Mouse (Mus musculus) cerebellum, adult 11-12 months (tissue): ENCODE data around the gene Fam187b.
"Not testable (repeated sequence)": the region's sequence is repeated elsewhere in the genome, so short reads cannot be mapped to it uniquely, and the experiment has no call there.

ENCODE experiments used
- DNase-seq: peaks from one replicate; pipeline ENCODE4 v3.0.0; 2022

Fam187b gene

GRCm38 (mm10) chr7:30973501-30974289 is at the start of gene Fam187b:
Fam187b (plus strand) TSS chr7:30973790.
- peak; percentile 72 for DNase-seq

DNA sequence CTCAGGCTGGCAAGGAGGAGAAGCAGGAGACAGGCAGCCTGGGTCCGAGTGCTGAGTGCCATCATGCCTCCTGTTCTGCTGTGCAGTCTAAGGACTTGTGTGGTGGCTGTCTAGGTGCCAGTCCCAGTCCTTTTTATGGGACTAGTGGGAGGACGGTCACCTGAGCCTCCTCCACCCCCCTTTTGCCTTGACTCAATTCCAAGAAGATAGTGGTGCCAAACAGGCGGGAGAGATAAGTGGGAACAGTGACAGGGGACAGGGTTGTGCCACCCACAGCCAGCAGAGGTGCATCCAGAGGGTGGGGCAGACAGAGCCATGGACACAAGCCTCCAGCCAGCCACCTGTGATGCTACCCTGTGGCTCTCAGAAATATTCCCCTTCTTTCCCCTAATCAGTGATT is 49.5 kb upstream of the Fam187b start:
- DNase-seq, result no peak

DNA sequence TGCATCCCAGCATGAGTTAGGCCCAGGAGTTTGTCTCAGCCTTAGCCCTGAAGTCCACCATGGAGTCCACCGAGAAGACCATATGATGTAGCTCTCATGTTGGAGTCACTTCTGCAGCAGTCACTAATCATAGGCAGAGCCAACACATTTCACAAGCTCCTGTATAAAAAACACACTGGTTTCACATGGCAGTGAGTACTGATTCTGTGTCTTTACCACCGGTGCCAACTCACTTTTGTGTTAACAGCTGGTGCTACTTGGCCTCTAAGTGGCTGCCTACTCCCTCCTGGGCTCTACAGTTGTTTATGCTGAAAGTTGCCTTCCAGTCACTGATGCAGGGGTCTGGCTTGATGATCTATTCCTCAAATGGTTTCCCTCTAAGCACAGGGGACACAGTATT is 49.0 kb upstream of the Fam187b start, which contains the start of gene Hamp2:
TSS of gene Hamp2 (minus strand) at position 101 of the 400 bp plus-strand sequence.
- DNase-seq, result not testable (repeated sequence)

GRCm38 (mm10) chr7:30935422-30936099 is 38.0 kb upstream of the Fam187b start:
- DNase-seq, result not testable (repeated sequence)

DNA sequence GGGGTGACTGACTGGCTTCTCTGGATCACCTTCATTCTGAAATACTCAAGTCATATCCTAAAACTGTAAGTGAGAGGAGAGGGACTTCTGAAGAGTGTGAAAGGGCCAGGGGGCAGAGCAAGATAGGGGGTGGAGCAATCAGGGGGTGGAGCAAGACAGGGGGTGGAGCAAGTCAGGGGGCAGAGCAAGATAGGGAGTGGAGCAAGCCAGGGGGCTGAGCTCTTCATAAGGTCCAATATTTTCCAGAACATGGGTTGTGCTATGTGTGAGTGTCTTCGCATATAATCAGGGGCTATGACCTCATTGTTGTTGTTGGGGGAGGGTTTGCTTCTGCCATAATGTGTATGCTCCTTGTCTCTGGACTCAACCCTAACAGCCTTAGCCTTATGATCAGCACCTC is 33.5 kb upstream of the Fam187b start:
- not testable (repeated sequence) for DNase-seq

DNA sequence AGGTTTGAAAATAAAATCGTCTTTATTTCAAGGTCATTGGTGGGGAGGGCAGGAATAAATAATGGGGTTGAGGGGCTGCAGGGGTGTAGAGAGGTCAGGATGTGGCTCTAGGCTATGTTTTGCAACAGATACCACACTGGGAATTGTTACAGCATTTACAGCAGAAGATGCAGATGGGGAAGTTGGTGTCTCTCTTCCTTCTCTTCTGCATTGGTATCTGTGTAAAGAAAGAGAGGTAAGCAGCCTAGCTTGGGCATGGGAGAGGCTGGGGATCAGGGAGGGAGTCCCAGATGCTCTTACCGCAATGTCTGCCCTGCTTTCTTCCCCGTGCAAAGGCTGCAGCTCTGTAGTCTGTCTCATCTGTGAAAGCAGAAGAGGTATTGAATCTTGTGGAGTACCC is 31.2 kb upstream of the Fam187b start:
- DNase-seq, result not testable (repeated sequence)

DNA sequence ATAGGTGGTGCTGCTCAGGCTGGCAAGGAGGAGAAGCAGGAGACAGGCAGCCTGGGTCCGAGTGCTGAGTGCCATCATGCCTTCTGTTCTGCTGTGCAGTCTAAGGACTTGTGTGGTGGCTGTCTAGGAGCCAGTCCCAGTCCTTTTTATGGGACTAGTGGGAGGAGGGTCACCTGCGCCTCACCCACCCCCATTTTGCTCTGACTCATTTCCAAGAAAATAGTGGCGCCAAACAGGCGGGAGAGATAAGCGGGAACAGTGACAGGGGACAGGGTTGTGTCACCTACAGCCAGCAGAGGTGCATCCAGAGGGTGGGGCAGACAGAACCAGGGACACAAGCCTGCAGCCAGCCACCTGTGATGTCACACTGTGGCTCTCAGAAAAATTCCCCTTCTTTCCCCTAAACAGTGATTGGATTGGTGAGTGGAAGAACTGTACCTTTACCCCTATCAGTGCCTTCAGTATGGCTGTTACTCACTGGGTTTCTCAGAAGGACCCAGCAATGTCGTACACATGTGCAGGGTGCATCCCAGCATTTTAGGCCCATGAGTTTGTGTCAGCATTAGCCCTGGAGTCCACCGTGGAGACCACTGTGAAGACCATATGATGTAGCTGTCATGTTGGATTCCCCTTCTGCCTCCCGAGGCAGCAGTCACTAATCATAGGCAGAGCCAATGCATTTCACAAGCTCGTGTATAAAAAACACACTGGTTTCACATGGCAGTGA is 29.5 kb upstream of the Fam187b start, which contains the start of gene Hamp:
TSS of gene Hamp (minus strand) at position 124 of the 727 bp plus-strand sequence.
- DNase-seq, result no peak

- DNase-seq, result not testable (repeated sequence)
Observed at GRCm38 (mm10) chr7:30944706-30945105, 28.9 kb upstream of the Fam187b start.

- DNase-seq, result not testable (repeated sequence)
Observed at GRCm38 (mm10) chr7:30945466-30945865, 28.1 kb upstream of the Fam187b start.

GRCm38 (mm10) chr7:30945876-30946275 is 27.7 kb upstream of the Fam187b start:
- no peak for DNase-seq

DNA sequence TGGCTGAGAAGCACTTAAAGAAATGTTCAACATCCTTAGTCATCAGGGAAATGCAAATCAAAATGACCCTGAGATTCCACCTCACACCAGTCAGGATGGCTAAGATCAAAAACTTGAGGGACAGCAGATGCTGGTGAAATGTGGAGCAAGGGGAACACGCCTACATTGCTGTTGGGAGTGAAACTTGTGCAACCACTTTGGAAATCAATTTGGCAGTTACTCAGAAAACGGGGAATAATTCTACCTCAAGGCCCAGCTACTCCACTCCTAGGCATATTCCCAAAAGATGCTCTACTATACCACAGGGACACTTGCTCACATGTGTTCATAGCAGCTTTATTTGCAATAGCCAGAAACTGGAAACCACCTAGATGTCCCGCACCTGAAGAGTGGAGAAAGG is 23.7 kb upstream of the Fam187b start:
- DNase-seq, result not testable (repeated sequence)

- DNase-seq, result no peak
Observed at GRCm38 (mm10) chr7:30952441-30953265, 20.9 kb upstream of the Fam187b start.

- DNase-seq, result no peak
Observed at GRCm38 (mm10) chr7:30953459-30953858, 20.1 kb upstream of the Fam187b start.

DNA sequence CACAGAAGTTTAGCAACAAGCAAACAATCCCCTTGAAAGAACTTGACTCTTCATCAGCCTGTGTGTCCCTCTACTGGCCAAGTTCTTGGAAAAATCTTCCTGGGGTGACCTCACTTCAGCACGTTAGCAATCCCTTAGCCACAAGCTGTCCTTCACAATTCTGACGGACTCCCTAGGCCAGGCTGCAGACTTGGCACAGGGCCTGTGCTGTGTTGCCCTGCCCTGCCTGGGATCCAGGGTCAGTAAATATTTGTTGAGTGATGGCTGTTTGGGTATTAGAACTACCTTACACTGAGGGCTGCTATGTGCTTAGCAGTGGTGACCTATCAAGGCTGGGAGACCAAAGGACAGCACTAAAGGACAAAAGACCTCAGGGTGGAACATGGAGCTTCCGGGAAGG is 19.6 kb upstream of the Fam187b start:
- DNase-seq, result peak; percentile 45

DNA sequence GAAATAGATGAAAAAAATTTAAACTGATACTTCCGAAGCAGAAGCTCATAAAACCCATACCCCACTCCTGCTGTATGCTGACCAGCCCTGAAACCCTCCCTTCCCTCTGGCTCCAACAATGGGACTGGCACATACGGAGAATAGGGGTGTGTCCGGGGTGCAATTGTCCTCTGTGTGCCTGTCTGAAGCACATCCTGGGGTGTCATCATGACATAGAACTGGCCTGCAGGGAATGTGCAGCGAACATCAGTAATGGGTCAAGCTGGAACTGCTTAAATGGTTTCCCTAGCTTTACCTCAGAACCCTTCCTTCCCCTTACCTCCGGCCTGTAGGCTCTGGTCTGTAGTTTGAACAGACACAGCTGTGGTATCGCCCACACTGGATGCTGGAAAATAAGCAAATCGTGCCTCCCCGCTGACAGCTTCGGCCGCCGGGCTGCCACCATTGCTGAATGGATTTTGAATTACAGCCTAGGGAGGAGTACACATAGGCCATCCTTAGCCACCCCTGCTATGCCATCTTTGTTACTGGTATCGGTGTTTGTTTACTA is 18.5 kb upstream of the Fam187b start:
- DNase-seq, result peak; percentile 52

GRCm38 (mm10) chr7:30955584-30956356 is 17.8 kb upstream of the Fam187b start:
- DNase-seq, result peak; percentile 93

GRCm38 (mm10) chr7:30956357-30956751 is 17.2 kb upstream of the Fam187b start:
- no peak for DNase-seq

DNA sequence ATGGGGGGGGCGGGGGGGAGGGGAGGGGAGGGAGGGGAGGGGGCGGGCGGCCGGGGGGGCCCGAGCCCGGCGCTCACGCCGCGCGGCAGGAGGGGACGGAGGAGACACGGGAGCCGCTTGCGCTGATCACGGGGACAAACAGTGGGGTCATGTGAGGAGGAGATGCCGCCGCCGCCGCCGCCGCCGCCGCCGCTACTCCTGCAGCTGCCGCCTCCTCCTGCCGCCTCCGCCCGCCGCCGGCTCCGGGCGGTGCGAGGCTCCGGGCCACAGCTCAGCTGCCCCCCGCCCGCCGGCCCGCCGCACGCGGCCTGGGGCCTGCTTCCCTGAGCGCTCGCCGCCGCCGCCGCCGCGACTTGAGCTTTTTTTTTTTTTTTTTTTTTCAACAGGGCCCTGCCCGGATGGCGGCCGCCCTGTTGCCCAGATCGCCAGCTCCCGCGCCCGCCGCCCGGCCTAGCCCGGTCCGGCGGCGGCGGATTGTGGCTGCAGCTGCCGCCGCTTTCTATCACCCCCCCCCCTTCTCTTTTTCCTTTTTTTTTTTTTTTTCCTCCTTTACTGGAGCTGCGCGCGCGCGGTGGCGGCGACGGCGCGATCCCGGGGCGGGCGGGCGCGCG is 16.7 kb upstream of the Fam187b start, which contains the start of gene Usf2:
TSS of gene Usf2 (minus strand) at position 48 of the 611 bp plus-strand sequence.
- DNase-seq, result peak; percentile 85

- peak; percentile 94 for DNase-seq
Observed at GRCm38 (mm10) chr7:30957367-30957783, 16.2 kb upstream of the Fam187b start.

- peak; percentile 71 for DNase-seq
Observed at GRCm38 (mm10) chr7:30958109-30958865, 15.3 kb upstream of the Fam187b start.
